Mouse (Mus musculus) heart, postnatal 10 days (tissue): ENCODE measurements at regions not wholly inside any gene's neighbourhood (a gene's known extent, or its start where the extent isn't known, plus 50 kb on each side); places are given as distances from the start of the nearest gene placed in this dataset.

ENCODE experiments used
- DNase-seq, 2 experiments: peaks; one replicate each; pipeline ENCODE4 v3.0.0; 2021
- intact Hi-C: fragments of 180-260 bp; cut with DNase I; formaldehyde crosslinking; loops from one replicate; pipeline ENCODE4 v1.15.1; 2025

DNA sequence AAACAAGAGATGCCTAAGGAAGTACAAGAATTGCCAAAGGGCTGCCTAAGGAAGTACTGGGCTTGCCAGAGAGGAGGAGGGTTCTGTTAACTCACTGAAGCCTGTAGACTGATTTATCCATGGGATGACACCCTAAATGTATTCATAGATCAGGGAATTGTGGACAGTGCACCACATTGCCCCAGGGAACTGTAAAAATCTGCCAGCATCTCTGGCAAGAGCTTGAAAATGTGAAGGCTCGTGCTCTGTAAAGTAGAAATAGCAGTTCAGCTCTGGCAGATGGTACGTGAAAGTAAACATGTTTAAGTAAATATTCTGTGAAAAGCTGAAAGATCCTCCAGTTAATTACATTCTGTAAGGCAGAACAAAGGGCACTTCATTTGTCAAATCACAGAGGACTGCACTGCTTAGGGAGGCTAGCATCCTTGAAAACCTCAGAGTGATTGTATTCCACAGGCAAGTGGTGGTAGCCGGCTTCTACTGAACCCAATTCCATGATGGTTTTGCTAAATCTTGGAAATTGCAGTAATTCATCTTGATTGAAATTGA is 445.9 kb upstream of the Grin3a start:
- DNase-seq: no peak
- intact Hi-C loops: no loop called here

DNA sequence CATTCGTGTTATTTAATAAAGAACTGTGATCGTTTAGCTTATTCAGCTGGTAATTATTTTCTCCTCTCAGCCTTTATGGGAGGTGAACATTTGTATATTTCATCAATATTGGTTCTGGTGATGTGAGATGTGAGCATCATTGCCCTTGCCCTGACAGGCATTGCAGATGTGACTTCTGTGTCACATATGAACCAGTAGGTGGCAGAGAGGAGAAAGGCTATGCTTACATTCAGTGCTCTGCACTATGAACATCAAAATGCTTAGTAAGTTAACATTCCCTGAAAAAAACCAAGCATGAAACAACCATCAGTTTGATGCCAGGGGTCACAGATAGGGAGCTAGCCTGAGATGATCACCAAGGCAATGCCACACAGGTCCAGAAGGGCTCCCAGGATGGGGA is 441.1 kb upstream of the Grin3a start:
- no peak for DNase-seq
- intact Hi-C loops: loop anchor here (10.0 kb wide), 1 partner anchor 388 kb away; no protein-coding TSS in a partner anchor

DNA sequence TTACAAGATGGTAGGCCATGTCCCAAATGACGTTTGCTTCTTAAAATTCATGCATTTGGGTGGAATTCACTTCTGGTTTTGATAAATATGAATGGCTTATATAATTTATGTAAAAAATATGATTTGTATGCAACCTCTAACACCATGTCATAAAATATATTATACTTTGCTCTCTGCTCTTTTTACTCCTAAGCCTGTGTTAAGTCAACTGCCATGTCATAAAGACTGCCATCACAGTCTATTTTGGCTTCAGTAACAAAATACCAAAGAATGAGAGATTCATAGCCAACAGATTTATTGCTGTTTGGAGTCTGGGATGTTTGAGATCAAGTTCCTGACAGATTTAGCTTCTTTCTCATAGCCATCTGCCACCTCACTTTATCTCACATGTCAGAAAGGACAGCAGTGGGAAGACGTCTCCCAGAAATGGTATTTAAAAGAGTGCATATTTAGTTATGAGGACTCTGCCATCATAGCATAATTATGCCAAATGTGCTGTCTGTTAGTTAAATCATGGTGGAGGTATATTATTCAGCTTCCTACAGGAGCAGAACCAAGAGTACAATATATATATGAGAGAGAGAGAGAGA is 413.6 kb upstream of the Grin3a start:
- DNase-seq: no peak
- intact Hi-C loops: no loop called here

DNA sequence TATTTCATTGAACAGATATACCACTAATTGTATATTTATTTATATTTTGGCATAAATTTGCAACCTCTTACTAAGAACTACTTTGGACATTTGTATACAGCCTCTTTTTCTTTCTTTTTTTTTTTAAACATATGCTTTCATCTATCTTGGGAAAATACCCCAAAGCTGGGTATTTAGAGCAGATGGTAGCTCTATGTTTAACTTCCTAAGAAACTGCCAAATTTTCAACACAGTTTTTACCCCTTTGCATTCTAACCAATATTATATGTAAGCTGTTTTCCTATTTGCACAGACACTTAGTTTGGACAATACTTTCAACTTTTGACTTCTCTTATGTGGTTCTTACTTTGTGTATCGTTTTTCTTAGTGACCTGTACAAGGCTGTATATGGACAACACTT is 396.5 kb upstream of the Grin3a start:
- intact Hi-C loops: no loop called here
- DNase-seq: no peak

DNA sequence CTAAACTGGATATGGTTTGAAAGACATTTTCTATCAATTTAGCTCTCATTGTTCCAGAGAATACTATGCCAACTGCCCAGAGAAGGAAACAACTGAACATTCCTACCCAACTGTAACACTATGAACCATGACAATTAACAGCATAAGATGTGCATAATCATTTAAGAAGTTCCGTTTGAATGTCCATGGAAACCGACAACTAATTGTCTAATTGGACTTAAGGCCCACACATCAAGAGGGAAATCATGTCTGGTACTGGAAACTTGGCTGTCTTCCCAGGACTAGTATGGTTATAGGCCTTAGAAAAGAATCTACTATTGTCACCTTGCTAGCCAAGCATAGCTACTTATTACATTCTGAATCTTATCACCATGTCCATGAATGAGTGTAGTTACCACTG is 395.4 kb upstream of the Grin3a start:
- no peak for DNase-seq
- intact Hi-C loops: no loop called here

DNA sequence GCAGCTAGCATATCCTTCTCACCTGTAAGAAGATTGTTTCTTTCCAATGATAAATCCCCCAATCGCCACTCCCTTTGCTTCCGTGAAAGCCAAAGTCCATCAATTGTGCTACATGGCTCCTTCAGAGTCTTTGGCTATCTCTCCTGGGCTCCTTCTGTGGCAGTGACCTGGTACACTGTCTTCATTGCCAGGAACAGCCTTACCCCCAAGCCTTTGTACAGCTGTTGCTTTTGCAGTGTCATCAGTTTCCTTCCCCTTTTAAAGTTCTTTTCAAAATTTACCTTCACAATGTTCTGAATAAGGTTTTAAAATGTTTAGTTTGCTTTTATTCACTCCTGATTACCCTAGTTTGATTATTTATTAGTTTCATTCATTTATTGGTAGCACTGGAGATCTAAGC is 393.8 kb upstream of the Grin3a start:
- intact Hi-C loops: no loop called here
- no peak for DNase-seq

DNA sequence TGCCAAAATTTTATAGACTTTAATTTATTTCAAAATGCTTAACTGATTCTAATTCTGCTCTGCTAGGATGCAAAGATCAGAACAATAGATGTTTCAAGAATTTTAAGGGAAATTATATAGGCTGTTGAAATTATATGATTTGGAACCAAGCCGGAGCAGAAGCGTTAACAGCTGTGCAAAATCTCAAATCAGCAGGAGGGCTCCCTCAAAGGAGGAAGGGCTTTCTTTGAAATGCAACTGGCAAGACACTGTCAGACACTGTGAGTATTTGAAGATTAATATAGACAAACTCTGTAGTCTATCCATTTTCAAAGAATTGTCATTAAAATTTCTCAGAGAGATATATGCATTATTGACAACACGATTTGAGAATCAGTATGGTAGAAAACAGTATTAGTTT is 389.9 kb upstream of the Grin3a start:
- DNase-seq: no peak
- intact Hi-C loops: no loop called here

DNA sequence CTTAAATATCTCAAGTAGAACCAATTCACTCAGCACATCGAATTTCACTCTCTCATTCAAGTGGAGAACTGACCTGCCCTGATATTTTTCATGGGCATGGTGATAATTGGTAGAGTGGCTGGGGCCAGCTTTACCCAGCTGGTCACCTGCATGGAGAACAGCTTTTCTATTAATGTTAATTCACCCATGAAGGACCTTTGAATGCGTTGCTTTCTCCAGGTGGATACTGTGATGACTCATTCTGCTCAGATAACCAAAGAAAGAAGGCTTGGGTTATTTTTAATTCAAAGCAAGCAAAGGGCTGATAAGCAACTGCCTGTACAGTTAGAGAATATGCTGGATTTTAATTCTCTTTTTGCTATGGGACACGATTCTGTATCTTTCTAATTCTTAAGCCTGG is 357.8 kb upstream of the Grin3a start:
- intact Hi-C loops: no loop called here
- DNase-seq: no peak

DNA sequence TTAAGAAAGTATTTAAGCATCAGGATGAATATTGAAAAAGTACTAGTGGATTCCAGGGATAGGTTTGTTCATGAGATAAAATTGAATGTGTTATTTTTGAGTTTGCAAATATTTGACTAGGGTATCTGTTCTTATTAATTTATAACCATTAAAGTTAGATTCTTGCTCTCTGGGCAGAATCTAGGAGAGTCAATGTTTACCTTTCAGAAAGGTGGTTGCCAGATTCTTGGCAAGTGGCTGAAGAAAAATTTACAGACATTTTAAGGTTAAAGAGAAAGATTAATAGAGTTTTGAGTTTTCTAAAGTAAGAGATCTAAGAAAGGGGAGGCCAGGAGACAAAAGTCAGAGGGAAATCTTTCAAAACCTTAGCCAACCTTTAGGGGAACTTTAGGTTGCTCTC is 331.7 kb upstream of the Grin3a start:
- no peak for DNase-seq
- intact Hi-C loops: no loop called here

DNA sequence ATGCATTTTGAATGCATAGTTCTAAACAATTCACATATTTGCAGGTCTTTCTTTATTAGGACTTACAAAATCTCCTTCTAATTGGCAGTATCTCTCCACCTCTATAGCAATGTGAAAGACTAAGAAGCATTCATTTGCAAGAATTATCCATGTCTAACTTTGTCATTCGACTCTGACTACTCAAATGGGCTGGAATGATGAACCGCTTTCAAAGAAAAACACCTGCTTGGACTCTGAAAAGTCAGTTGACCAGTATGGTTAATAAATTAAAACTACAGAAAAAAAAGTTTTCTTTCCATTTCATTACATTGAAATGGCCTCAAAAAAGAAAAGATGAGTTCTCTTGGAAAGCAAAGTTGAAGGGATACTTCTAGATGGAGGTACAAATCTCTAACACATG is 331.1 kb upstream of the Grin3a start:
- intact Hi-C loops: no loop called here
- DNase-seq: no peak

DNA sequence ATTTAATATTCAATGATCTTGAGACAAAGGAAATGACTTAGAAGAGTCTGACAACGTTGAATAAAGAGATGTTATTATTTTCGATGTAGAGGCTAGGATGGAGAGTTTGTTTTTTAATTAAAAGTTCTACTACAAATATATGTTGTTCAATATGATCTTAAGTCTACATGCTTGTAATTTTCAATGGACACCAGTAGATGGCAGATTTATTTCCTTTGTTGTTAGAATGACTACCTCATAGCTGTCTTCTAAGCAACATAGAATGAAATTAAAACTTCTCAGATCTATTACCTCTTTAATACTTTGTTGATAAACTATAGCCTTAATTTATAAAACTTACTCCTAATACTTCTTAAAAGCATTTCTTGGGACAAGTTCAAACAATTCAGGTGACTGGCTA is 315.3 kb upstream of the Grin3a start:
- intact Hi-C loops: no loop called here
- DNase-seq: no peak

DNA sequence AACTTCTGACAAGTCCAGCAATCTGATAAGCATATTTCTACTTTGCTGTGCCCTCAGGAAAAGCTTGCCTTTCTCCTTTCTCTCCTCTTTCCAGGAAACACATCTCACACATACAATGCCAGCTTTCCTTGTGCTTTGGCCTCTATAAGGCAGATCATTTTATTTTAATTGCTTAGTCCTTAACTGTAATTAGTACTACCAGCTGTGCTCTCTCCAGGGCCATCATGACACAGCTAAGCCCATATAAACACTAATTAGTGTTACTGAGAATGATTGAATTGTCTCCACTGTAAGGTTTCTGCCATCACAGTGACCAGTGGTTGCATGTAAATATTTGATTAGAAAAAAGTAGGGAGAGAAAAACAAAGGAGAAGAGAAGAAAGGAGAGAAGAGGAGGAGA is 300.4 kb upstream of the Grin3a start:
- intact Hi-C loops: no loop called here
- DNase-seq: no peak

DNA sequence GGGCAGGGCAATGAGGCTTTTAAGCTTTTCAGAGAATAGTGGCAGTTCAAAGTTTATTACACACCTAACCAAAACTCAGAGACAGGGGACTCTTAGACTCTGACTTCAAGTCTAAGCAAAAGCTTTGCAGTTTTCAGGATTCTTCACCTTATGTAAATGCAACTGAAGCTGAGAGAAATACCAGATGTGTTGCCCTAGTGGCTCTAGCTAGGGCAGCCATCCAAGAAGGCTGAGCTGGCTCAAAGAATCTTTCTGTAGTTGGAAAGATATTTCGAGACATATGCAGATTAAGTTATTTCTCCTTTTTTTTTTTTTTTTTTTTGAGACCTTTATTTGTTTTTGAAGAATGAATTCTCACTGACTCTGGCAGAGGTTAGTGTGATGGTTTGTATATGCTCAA is 284.7 kb upstream of the Grin3a start:
- no peak for DNase-seq
- intact Hi-C loops: no loop called here

DNA sequence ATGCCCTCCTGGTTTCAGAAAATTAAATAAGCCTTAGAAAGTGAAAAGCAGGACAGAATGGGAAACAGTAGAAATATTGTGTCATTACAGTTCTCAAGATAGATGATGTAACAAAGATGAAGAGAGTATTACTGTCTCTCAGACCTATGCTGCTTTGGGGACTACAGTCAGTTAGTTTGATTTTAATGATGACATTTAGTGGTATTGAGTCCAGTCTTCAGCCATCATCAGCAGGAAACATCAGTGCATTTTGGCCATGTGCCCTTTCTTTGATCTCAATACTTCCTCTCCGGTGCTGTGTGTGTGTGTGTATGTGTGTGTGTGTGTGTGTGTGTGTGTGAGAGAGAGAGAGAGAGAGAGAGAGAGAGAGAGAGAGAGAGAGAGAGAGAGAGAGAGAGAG is 261.0 kb upstream of the Grin3a start:
- intact Hi-C loops: no loop called here
- no peak for DNase-seq

DNA sequence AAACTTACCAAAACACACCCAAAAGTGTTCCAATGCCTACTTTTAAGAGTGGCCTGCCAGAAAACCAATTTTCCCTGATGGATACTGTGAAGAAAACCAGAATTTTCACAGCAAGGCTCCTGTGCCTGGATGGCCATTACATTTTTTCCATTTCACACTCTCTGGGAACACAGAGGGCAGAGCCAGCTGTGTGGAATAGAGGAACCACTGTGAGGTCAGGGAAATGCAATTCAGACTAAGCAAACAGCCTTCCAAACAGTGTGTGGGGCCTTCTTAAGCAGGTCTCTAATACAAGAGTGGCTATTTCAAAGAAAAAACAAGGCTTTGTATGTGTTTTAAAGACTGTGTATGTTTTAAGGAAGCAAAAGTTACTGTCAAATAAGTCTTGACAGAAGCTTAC is 242.3 kb upstream of the Grin3a start:
- intact Hi-C loops: no loop called here
- no peak for DNase-seq

DNA sequence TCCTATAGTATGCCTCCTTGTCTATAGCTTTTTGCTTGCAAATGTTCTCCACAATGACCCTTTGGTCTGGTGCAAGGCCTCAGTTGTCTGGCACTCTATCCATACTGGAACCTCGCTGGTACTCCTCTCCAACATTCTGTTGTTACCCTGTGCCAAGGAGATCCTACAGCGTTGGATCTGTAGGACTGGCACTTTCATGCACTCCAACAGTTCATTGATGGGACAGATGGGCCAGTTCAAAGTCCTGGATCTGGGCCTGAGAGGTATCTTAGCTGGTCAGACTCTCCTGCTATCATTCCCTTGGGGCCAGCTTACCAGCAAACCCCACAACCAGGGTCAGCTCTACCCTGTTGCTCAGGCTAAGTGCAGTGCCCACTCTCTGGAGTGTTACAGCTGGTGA is 241.1 kb upstream of the Grin3a start:
- intact Hi-C loops: no loop called here
- no peak for DNase-seq

DNA sequence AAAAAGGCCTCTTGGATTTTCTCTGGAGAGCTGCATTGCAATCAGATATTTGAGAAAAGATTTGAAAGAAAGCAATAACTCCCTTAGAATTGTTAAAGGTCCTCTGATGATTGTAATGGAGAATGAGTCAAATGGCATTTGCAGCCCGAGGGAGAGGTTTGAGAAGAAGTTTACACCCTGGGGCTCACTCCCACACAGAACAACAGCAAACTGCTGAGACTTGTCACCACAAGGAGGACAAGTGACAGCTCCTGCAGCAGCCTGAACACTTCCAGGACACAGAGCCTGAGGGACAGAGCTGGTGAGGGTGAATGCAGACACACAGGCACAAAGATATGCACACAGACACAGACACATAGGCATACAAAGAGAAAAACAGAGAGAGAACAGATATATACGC is 210.0 kb upstream of the Grin3a start:
- no peak for DNase-seq
- intact Hi-C loops: no loop called here

DNA sequence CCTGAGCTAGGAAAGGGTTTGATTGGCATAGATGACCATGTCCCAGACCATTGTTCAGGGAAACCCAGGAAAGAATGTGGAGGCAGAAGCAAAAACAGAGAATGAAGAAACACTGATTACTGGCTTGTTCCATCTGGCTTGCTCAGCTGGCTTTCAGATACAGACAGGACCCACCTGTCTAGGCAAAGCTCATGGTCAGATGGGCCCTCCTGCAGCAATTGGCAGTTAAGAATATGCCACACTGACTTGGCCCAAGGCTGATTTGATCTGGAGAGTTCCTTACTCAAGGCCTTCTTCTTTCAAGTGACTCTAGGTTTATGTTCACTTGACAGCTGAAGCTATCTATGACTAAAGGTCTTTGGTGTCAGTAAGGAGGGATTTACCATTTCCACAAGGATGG is 195.9 kb upstream of the Grin3a start:
- DNase-seq: no peak
- intact Hi-C loops: no loop called here

DNA sequence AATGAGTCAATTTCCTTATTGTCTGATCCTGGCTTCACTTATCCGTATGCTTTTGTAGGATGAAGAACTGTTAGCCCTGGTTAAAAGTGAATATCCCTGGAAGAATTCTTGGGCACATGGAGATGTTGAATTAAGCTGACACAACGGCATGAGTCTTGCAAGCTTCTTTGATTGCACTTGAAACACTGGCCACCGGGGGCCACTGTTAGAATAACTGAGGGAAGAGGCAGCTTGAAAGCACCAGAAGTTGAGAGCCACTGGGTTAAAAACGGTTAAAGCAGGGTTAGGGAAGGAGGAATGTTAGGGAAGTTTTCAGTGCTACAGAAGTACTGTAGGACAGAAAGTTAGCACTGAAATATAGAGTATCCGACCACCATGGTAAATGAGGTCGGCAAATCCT is 190.5 kb upstream of the Grin3a start:
- no peak for DNase-seq
- intact Hi-C loops: no loop called here

DNA sequence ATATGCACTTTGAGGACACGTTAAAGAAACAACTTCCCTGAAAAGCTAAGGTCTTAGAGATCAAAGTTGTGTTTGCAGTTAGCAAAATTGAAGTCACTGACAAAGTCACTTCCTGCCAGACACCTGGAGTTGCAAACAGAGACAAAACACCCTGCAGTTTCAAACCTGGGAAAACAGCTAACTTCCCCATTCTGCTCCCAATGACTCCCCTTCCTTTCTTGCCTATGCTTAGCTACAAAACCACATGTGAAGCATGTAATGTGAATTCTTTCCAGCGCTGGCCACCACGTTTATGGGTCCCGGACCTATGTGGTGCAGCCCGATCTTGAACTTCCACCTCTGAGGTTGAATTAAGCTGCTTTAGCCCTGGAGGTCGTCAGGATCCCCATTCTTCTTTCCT is 179.8 kb upstream of the Grin3a start:
- DNase-seq: no peak
- intact Hi-C loops: no loop called here
